ENCODE assay signal across 9 mouse cellular contexts in genomic region chr5:111901678-111902077, GRCm38 (mm10).
DNase-seq lines count a peak whose midpoint lies in the region; ATAC-seq and TF ChIP-seq lines count a peak whose summit lies in the region.
"Had no signal": no experiment of that assay in that cellular context is flagged by ENCODE, and none has a peak within 500 bp of the region (broad histone marks: within the 10 kb centered on the region; RNA-seq: fewer than 3 reads in every experiment).

No protein-coding gene starts in this region.

- H3K9me3 ChIP-seq in lung, embryonic 14.5 days (ENCODE audit: low read depth, low read length) = no peaks in the 10 kb centered on the region

- no peak overlapping the region for H3K27ac ChIP-seq in lung, embryonic 14.5 days (ENCODE audit: low read depth)
- H3K27ac ChIP-seq in left cerebral cortex, adult 2 months = no peak overlapping the region
- H3K27ac ChIP-seq: limb, embryonic 13.5 days had no signal

- H3K4me3 ChIP-seq in lung, embryonic 14.5 days (ENCODE audit: low read depth, low read length) = no peak overlapping the region
- H3K4me3 ChIP-seq in lung, adult 2 months (replicated peaks; ENCODE audit: extremely low read depth, low read depth, low read length) = no peak overlapping the region
- no peak overlapping the region for H3K4me3 ChIP-seq in left cerebral cortex, adult 2 months
- H3K4me3 ChIP-seq: limb, embryonic 13.5 days had no signal

- H3K27me3 ChIP-seq in lung, embryonic 14.5 days (ENCODE audit: insufficient read depth, low read length) = no peaks in the 10 kb centered on the region

- H3K9ac ChIP-seq in lung, embryonic 14.5 days = no peak overlapping the region
- H3K9ac ChIP-seq: limb, embryonic 13.5 days had no signal

- intact Hi-C loops in left cerebral cortex, adult 2 months (cut with DNase I) = no loop called here

- no peak overlapping the region for H3K4me2 ChIP-seq in lung, embryonic 14.5 days
- H3K4me2 ChIP-seq: limb, embryonic 13.5 days had no signal

- no peaks in the 10 kb centered on the region for H3K36me3 ChIP-seq in lung, embryonic 14.5 days (ENCODE audit: insufficient read depth)
- H3K36me3 ChIP-seq: limb, embryonic 13.5 days had no signal

- no peak for ATAC-seq in CD4-positive, CD25-positive, alpha-beta regulatory T cell, adult 4 months
- ATAC-seq in lung, embryonic 14.5 days (ENCODE audit: insufficient read depth) = no peak

- no peak for TF ChIP-seq CTCF in lung, embryonic 14.5 days (IDR thresholded peaks at IDR 0.05; ENCODE audit: low read depth)
- TF ChIP-seq CTCF in lung, adult 2 months (IDR thresholded peaks at IDR 0.05; ENCODE audit: insufficient read depth, low read length) = no peak
- TF ChIP-seq CTCF in left cerebral cortex, adult 2 months (IDR thresholded peaks at IDR 0.05) = no peak

- TF ChIP-seq POLR2A in lung, adult 2 months (IDR thresholded peaks at IDR 0.05; ENCODE audit: borderline replicate concordance, extremely low read depth, low read depth, low read length) = no peak

- peak; percentile 10 for DNase-seq in CD4-positive, CD25-positive, alpha-beta regulatory T cell, adult 2 months (ENCODE audit: low read depth, low spot score)
- DNase-seq in lung, embryonic 14.5 days = peak; percentile 93
- no peak for DNase-seq in lung, adult 2 months
- DNase-seq in induced T-regulatory cell, adult 2 months (ENCODE audit: low read depth) = peak; percentile 6
- peak; percentile 82 for DNase-seq in retina, embryonic 14.5 days (ENCODE audit: low spot score)
- DNase-seq in left cerebral cortex, adult 2 months (ENCODE audit: extremely low spot score in 1 of 2, low spot score in 2 of 2) = no peak
- no peak for DNase-seq in layer of hippocampus, adult 8-10 months (ENCODE audit: low spot score in 2 of 2)

- WGBS in lung, embryonic 14.5 days = 11% methylated on average over 5 of the region's 5 CpGs
- WGBS in lung, adult 2 months = 10% methylated on average over 5 of the region's 5 CpGs

- no peaks in the 10 kb centered on the region for H3K4me1 ChIP-seq in lung, embryonic 14.5 days (ENCODE audit: insufficient read depth)
- H3K4me1 ChIP-seq in lung, adult 2 months (ENCODE audit: control insufficient read depth, insufficient read depth, low read length) = no peaks in the 10 kb centered on the region

Comparison
In these comparisons a context has a peak if more than half of its experiments do, and no peak if none do; other contexts are left out.
1. DNase-seq: peak in CD4-positive, CD25-positive, alpha-beta regulatory T cell, adult 2 months (single experiment), lung, embryonic 14.5 days (single experiment), induced T-regulatory cell, adult 2 months (single experiment) and retina, embryonic 14.5 days (single experiment); none in lung, adult 2 months (single experiment), left cerebral cortex, adult 2 months (0 of 2) and layer of hippocampus, adult 8-10 months (0 of 2).